Mouse (Mus musculus) cerebellum, adult 2 months (tissue): ENCODE data around the gene L3mbtl4. TPM values are rescaled to one million over a fixed set of nuclear protein-coding genes. Genes with fewer than 3 reads are reported as not detected.
A peak's percentile ranks its signal among the peaks of the same experiment; 100 is the strongest.

Source experiments
- DNase-seq, 2 experiments: peaks; one replicate each; pipeline ENCODE4 v3.0.0; 2021
- H3K27ac ChIP-seq: fragments of 200-500 bp; 2 replicates; pipeline ENCODE4 v1.5.1; 2012; ENCODE audit warnings: low read length, control low read depth, inconsistent platforms; ENCODE audit not compliant: insufficient read depth
- H3K27me3 ChIP-seq: fragments of 200-500 bp; 2 replicates; pipeline ENCODE4 v1.6.1; 2012; ENCODE audit warnings: inconsistent platforms, mild to moderate bottlenecking, low read length, moderate library complexity; ENCODE audit not compliant: control insufficient read depth, insufficient read depth
- H3K4me1 ChIP-seq: fragments of 200-500 bp; 2 replicates; pipeline ENCODE4 v1.6.1; 2011; ENCODE audit warnings: low read length; ENCODE audit not compliant: control insufficient read depth, insufficient read depth
- H3K4me3 ChIP-seq: fragments of 200-500 bp; replicated peaks from 2 replicates; pipeline ENCODE3; 2011; ENCODE audit warnings: mild to moderate bottlenecking, low read depth, low read length, control low read depth; ENCODE audit not compliant: insufficient read depth
- CTCF ChIP-seq: fragments of 200-500 bp; IDR thresholded peaks from 2 replicates; pipeline ENCODE4 v1.5.1; 2011; ENCODE audit warnings: low read depth, mild to moderate bottlenecking, control low read depth, low read length, moderate library complexity, borderline replicate concordance; ENCODE audit not compliant: insufficient read depth
- POLR2A ChIP-seq: fragments of 200-500 bp; IDR thresholded peaks from 2 replicates; pipeline ENCODE4 v1.6.1; 2011; ENCODE audit warnings: low read length, control low read depth, borderline replicate concordance; ENCODE audit not compliant: insufficient read depth
- WGBS: fragments of 180-500 bp; shearing (Covaris S2); methylation state at CpG from one replicate; pipeline ENCODE4 v1.1.7; 2018; 5-methylcytosine and 5-hydroxymethylcytosine counted together
- polyA plus RNA-seq: library from polyadenylated mRNA; depleted of rRNA; stranded (reverse); fragments of >200 nt; gene quantifications from 2 replicates; pipeline ENCODE4 v1.2.3, GENCODE M21; 2012

Gene L3mbtl4
- polyA plus RNA-seq, 1 experiment: 1.4 TPM

DNA sequence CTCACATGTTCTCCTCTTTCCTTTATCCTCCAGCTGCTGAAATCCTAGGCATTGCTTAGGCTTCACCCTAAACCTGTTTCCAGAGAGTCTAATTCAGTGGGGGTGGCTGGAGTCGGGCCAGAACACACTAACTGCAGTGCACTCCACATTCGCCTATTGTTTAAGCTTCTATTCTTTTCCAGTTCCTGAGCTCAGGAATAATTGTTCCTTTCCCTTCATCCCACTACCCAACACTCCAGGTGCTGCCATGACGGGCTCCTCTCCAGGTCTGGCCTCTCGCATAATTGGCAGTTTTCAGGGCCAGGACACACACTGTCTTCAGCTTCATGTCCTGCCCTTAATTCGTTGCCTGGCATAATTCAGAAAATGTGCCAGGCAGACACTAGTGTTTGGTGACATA, 437.1 kb downstream of the L3mbtl4 start:
- Histone ChIP-seq H3K27me3 (no peaks in the 10 kb centered on the region), H3K4me3 (no peak overlapping the region), H3K4me1 (peaks cover 3% of the 10 kb centered on the region; the same call in 1 of the 2 replicates), H3K27ac (no peak overlapping the region)
- 28% methylated on average over 5 of the region's 5 CpGs for WGBS
- peak in 1 of 2 experiments; percentile 10 for DNase-seq
- TF ChIP-seq POLR2A: no peak
- no peak for TF ChIP-seq CTCF

DNA sequence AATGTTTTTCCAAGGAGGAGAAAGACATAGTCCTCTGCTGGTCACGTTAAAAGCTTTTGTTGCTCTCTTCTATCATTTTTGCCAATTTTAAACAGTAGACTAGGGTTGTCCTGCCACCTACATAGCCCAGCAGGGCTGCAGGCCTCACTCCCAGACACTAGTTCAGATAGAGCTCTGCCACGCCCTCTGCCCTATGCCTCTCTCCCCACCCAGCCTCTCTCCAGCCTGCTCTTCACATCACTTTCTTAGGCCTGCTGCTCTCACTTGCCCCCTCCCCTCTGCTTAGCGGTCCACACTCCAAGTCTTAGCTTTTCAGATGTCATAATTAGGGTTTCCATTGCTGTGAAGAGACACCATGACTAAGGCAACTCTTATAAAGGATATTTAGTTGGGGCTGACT, 437.8 kb downstream of the L3mbtl4 start:
- Histone ChIP-seq H3K27ac (no peak overlapping the region), H3K4me1 (peaks cover 3% of the 10 kb centered on the region; the same call in 1 of the 2 replicates), H3K4me3 (no peak overlapping the region), H3K27me3 (no peaks in the 10 kb centered on the region)
- no peak for DNase-seq
- WGBS: 69% methylated on average over 3 of the region's 3 CpGs
- no peak for TF ChIP-seq POLR2A
- TF ChIP-seq CTCF: no peak

DNA sequence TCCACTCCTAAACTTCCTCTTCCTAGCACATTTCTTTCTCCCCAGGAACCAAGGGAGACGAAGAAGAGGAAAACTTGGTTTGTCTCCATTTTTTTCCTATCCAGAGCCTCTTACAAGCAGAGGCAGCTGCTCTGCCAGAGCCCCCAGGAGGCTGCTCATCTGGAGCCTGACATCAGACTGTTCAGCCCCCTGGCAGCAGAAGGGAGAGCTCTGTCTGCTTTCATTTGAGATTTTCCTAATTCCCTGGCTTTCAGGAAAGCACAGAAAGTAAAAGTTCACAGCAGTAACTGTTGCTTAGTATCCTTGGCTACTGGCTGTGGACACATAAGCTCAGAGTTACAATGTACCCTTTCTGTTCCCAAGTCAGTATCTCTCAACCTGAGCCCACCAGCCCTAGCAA, 474.7 kb downstream of the L3mbtl4 start:
- no peak for TF ChIP-seq POLR2A
- no peak for DNase-seq
- Histone ChIP-seq H3K4me3 (no peak overlapping the region), H3K27ac (no peak overlapping the region), H3K4me1 (peaks cover 3% of the 10 kb centered on the region), H3K27me3 (no peaks in the 10 kb centered on the region)
- 49% methylated on average over 1 of the region's 1 CpGs for WGBS

DNA sequence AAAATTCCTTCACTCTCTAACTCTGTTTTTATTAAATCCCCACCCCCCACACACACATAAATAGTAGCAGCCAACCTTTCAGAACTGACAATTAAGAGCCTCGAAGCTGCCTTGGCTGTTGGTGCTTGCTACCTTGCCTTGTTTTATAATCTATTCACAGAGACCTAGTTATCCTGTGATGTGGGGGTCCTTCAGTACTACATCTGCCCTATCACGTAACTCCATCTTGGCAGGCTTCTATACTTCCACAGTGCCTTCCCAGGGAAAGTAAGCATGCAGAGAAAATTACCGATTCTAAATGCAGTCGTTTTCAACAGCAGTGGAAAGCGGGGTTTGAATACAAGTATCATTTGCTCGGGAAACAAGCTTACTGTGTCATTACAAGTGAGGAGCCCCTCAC, 476.9 kb downstream of the L3mbtl4 start:
- Histone ChIP-seq H3K27me3 (no peaks in the 10 kb centered on the region), H3K4me3 (no peak overlapping the region), H3K27ac (no peak overlapping the region), H3K4me1 (peaks cover 4% of the 10 kb centered on the region)
- TF ChIP-seq POLR2A: no peak
- TF ChIP-seq CTCF: no peak
- 80% methylated on average over 6 of the region's 6 CpGs for WGBS
- no peak for DNase-seq

DNA sequence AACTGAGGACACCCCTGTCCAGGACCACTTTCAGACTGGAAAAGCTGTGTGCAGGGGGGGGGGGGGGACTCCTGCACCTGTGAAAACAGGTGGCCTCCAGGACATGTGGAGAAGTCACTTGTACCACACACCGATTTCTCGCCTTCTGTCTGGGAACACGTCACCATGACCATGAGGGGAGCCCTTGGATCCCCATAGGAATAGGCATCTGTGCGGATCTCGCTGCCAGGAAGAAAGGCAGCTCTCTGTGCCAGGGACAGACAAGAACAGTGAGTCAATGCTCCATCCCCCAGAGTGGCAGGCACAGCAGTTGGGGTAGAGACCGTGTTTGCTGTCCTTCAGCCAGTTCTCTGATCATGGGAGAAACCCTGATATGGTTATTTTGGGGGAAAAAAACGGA, 479.5 kb downstream of the L3mbtl4 start:
- WGBS: 10% methylated on average over 7 of the region's 7 CpGs
- H3K27me3 ChIP-seq: no peaks in the 10 kb centered on the region
- peaks cover 4% of the 10 kb centered on the region for H3K4me1 ChIP-seq
- no peak overlapping the region for H3K4me3 ChIP-seq
- TF ChIP-seq CTCF (no peak), POLR2A (no peak)
- DNase-seq: peak; percentile 53 to 74
- no peak overlapping the region for H3K27ac ChIP-seq

DNA sequence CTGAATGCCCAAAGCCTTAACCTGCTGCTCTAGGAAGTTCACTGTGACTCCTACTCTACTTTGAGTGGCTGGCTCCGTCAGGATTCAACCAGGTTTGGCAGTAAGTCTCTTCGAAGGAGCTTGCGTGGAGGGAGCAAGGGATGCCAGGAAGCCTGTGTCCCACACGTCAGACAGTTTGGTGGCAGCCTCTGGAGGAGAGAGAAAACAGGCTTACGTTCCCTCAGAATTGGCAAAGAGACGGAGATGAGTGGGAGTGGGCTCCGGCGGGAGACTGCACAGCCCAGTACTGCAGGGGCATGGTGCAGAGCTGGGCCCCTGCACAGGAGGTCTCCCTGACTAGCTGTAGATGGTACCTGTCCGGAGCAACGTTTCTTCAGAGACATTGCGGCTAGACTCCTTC, 481.2 kb downstream of the L3mbtl4 start:
- no peaks in the 10 kb centered on the region for H3K27me3 ChIP-seq
- H3K27ac ChIP-seq: no peak overlapping the region
- WGBS: 78% methylated on average over 11 of the region's 11 CpGs
- H3K4me1 ChIP-seq: peaks cover 4% of the 10 kb centered on the region
- TF ChIP-seq CTCF (no peak), POLR2A (no peak)
- no peak for DNase-seq
- H3K4me3 ChIP-seq: no peak overlapping the region

DNA sequence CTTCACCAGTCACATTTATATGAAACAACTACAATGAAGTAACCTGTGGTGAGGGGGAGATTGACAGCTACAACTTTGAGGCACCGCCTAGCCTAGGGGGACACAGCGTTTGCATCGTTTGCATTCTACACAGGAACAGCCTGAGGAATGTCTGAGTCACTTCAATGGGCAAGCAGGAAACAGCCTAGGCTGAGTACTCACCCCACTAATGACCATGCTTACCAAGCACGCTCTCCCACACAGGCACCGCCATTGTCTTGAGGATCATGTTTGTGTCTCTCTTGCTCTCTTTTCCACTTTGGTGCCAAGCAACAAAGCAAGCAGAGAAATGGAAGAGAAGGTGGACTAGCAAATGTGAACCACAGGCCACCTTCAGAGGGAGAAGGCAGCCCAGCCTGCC, 484.8 kb downstream of the L3mbtl4 start:
- WGBS: 68% methylated on average over 5 of the region's 5 CpGs
- no peaks in the 10 kb centered on the region; the same call in 1 of the 2 replicates for H3K4me1 ChIP-seq
- no peak overlapping the region for H3K27ac ChIP-seq
- no peaks in the 10 kb centered on the region for H3K27me3 ChIP-seq
- H3K4me3 ChIP-seq: no peak overlapping the region
- DNase-seq: no peak
- no peak for TF ChIP-seq CTCF
- no peak for TF ChIP-seq POLR2A

DNA sequence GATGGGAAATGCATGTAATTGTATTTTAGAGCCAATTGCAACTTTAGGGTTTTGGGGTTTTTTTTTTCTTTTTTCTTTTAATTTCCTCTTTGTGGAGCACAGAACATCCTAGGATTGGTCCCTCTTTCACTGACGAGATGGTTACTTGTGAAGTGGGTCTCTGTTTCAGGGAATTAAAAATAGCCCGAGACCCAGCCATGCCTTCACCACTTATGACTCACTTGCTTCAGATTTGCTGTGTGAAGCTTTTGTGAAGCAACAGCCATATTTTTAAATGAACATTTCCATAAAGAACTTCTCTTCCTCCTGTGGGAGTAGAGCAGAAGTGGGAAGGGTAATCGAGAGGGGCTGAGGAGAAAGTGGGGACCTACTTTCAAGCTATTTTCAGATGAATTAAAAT, 485.3 kb downstream of the L3mbtl4 start:
- Histone ChIP-seq H3K27me3 (no peaks in the 10 kb centered on the region), H3K4me3 (no peak overlapping the region), H3K4me1 (no peaks in the 10 kb centered on the region), H3K27ac (no peak overlapping the region)
- TF ChIP-seq CTCF (no peak), POLR2A (no peak)
- 91% methylated on average over 3 of the region's 3 CpGs for WGBS
- DNase-seq: no peak

DNA sequence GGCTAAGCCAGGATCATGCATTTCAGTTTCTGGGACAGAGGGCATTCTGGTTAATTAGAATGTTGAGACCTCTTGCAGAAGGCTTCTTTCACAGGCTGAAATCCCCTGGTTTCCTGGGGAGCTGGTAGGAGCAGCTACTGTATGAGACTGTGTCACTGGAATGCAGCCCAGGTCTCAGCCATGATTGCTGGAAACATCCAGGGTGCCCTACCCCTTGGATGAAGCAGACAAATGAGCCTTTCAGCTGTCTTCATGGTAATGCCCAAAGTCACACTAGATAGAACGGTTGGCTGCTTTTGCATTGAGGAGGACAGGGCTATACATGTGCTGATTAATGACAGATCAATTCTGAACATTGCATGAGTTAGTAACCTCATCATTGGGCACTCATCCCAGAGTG, 486.4 kb downstream of the L3mbtl4 start:
- TF ChIP-seq CTCF (no peak), POLR2A (no peak)
- no peak for DNase-seq
- no peak overlapping the region for H3K27ac ChIP-seq
- peaks cover 6% of the 10 kb centered on the region; the same call in 1 of the 2 replicates for H3K4me1 ChIP-seq
- WGBS: 42% methylated on average over 1 of the region's 1 CpGs
- H3K4me3 ChIP-seq: no peak overlapping the region
- H3K27me3 ChIP-seq: no peaks in the 10 kb centered on the region
